Mouse (Mus musculus) kidney, adult 2 months (tissue): Measurements from ENCODE around the gene Zfp655.

Experiments
- CTCF ChIP-seq: fragments of 200-500 bp; conservative IDR thresholded peaks from 2 replicates; pipeline ENCODE4 v1.5.1; 2011; ENCODE audit warnings: low read depth, mild to moderate bottlenecking, control low read depth, low read length, moderate library complexity, mixed read lengths; ENCODE audit not compliant: insufficient read depth, insufficient read length
- POLR2A ChIP-seq: fragments of 200-500 bp; IDR thresholded peaks from one replicate; pipeline ENCODE4 v1.6.1; 2011; ENCODE audit warnings: low read depth, low read length, control low read depth

GRCm38 (mm10) chr5:145207954-145208353 lies 23.6 kb upstream of the Zfp655 start:
- TF ChIP-seq CTCF (no peak), POLR2A (no peak)
